Mouse (Mus musculus) liver, embryonic 14.5 days (tissue): ENCODE results near the gene Ssx2ip.

Source experiments
- CTCF ChIP-seq: IDR thresholded peaks from 2 replicates; pipeline ENCODE4 v1.5.1; 2016; ENCODE audit warnings: antibody characterized with exemption, low read depth, control low read depth
- EP300 ChIP-seq: IDR thresholded peaks from 2 replicates; pipeline ENCODE4 v1.6.1; 2016; ENCODE audit warnings: antibody characterized with exemption, low read depth

GRCm38 (mm10) chr3:146355146-146355545 is 49.3 kb upstream of the Ssx2ip start:
- TF ChIP-seq CTCF (no peak), EP300 (no peak)
